14 mouse cellular contexts compared by ENCODE assay signal in the genomic region with DNA sequence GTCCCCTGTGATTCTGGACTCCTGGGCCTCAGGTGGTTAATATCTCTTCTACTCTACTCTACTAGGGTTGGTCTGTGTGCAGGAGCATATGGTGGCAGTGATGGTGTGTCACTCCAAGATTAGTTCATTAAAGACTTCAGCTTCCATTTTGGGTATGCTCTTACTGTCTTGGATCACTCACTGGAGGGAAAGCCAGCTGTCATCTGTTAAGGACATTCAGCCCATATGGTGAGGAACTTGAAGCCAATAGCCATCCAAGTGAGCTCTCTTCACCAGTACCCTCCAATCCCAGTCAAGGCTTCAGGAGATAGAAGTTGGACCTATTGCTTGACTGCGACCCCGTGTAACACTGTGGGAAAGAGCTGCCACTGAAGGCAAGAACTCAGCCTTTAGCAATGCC.
DNase-seq lines count a peak whose midpoint lies in the region; ATAC-seq lines count a peak whose summit lies in the region.
"Had no signal": no experiment of that assay in that cellular context is flagged by ENCODE, and none has a peak within 500 bp of the region (broad histone marks: within the 10 kb centered on the region; RNA-seq: fewer than 3 reads in every experiment).

No protein-coding gene starts in this region.

- DNase-seq in frontal cortex, adult 2 months (ENCODE audit: extremely low spot score in 1 of 2, low spot score in 1 of 2) = no peak
- peak; percentile 59 for DNase-seq in brain, adult 2 months (ENCODE audit: low read depth, low spot score)
- peak; percentile 55 for DNase-seq in telencephalon, adult 2 months (ENCODE audit: low read depth, low spot score)
- DNase-seq in cerebellum, postnatal 25 days = no peak
- DNase-seq: adrenal gland, adult 2 months; adrenal gland, postnatal 10 days; adrenal gland, postnatal 25 days; cerebellum, adult 11-12 months; cerebellum, adult 9-10 months; cerebellum, postnatal 36 days; embryo, embryonic 11 days had no signal

- peak; percentile 41; the same call in 1 of the 2 replicates for ATAC-seq in frontal cortex, adult (ENCODE audit: low TSS enrichment)
- ATAC-seq: forebrain, embryonic 13.5 days; forebrain, embryonic 15.5 days had no signal

Comparison
In these comparisons a context has a peak if more than half of its experiments do, and no peak if none do; other contexts are left out.
1. DNase-seq: peak in brain, adult 2 months (single experiment) and telencephalon, adult 2 months (single experiment); none in frontal cortex, adult 2 months (0 of 2) and cerebellum, postnatal 25 days (0 of 2).